Mouse (Mus musculus) olfactory bulb, adult 2 months (tissue): Measurements from ENCODE around the gene Hist1h2ah.
"Not testable (repeated sequence)": the region's sequence is repeated elsewhere in the genome, so short reads cannot be mapped to it uniquely, and the experiment has no call there.

Experiments used
- CTCF ChIP-seq: fragments of 200-500 bp; IDR thresholded peaks from 2 replicates; pipeline ENCODE4 v1.5.1; 2012; ENCODE audit warnings: low read depth, mild to moderate bottlenecking, low read length, moderate library complexity; ENCODE audit not compliant: insufficient read depth
- POLR2A ChIP-seq: fragments of 200-500 bp; IDR thresholded peaks from 2 replicates; pipeline ENCODE4 v1.6.1; 2012; ENCODE audit warnings: mild to moderate bottlenecking, low read depth, low read length, moderate library complexity; ENCODE audit not compliant: insufficient read depth

DNA sequence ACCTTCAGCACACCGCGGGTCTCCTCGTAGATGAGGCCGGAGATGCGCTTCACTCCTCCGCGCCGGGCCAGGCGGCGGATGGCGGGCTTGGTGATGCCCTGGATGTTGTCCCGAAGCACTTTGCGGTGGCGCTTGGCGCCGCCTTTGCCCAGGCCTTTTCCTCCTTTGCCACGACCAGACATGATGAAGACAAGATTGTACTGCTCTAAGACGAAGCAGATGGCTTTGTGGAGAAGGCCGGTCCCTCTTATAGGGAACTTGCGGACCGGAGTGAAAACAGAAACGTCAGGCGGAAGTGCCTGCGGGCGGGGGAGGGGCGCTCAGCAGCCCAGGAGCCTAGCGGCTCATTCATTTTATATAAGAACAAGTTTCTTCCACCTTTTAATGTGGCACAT, 5.8 kb upstream of the Hist1h2ah start, which contains the start of gene Hist1h4i:
- peak; percentile 87 for TF ChIP-seq POLR2A
- TF ChIP-seq CTCF: not testable (repeated sequence)
